21 mouse cellular contexts compared by ENCODE assay signal in the genomic region with DNA sequence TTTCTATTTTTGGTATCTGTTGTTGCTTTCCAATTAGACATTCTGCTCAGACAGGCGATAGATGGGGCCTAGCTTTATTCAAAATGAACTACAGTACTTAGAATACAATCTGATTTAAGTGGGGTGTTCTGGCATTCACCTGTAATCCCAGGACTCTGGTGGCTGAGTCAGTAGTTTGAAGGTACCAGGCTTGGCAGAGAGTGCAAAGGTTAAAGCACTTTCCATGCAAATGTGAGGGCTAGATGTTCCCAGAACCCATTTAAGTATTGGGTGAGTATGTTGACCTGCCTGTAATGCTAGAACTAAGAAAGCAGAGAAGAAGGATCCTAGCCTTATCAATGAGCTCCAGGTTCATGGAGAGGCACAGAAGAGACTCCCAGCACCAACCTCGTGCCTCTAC.
"Had no signal": no experiment of that assay in that cellular context is flagged by ENCODE, and none has a peak within 500 bp of the region (broad histone marks: within the 10 kb centered on the region; RNA-seq: fewer than 3 reads in every experiment).

No protein-coding gene starts in this region.

- H3K36me3 ChIP-seq: limb, embryonic 10.5 days; limb, embryonic 13.5 days; liver, embryonic 12.5 days; midbrain, embryonic 12.5 days; midbrain, embryonic 15.5 days; neural tube, embryonic 12.5 days; neural tube, embryonic 15.5 days had no signal

- H3K4me2 ChIP-seq: limb, embryonic 13.5 days; liver, embryonic 12.5 days; lung, embryonic 14.5 days; midbrain, embryonic 12.5 days; midbrain, embryonic 15.5 days; neural tube, embryonic 12.5 days; neural tube, embryonic 15.5 days had no signal

- H3K4me1 ChIP-seq: limb, embryonic 10.5 days; limb, embryonic 13.5 days; midbrain, embryonic 12.5 days; midbrain, embryonic 15.5 days; neural tube, embryonic 12.5 days; neural tube, embryonic 15.5 days had no signal

- H3K9ac ChIP-seq: limb, embryonic 13.5 days; liver, embryonic 12.5 days; lung, embryonic 14.5 days; midbrain, embryonic 12.5 days; midbrain, embryonic 15.5 days; neural tube, embryonic 12.5 days; neural tube, embryonic 15.5 days had no signal

- H3K27me3 ChIP-seq: limb, embryonic 13.5 days; liver, embryonic 12.5 days; midbrain, embryonic 12.5 days; midbrain, embryonic 15.5 days; neural tube, embryonic 12.5 days; neural tube, embryonic 15.5 days had no signal

- ATAC-seq: intestine, embryonic 16.5 days; liver, embryonic 12.5 days; lung, postnatal 0 days; midbrain, embryonic 15.5 days had no signal

- H3K27ac ChIP-seq: layer of hippocampus, adult 2 months; limb, embryonic 10.5 days; limb, embryonic 13.5 days; liver, embryonic 12.5 days; macrophage; midbrain, embryonic 12.5 days; midbrain, embryonic 15.5 days; neural tube, embryonic 12.5 days; neural tube, embryonic 15.5 days; stomach, postnatal 0 days had no signal

- DNase-seq: layer of hippocampus, adult 9-11 months; liver; lung, embryonic 14.5 days; right cerebral cortex, adult 18-20 months; right cerebral cortex, postnatal 14 days; right cerebral cortex, postnatal 4 days; thymus, adult 2 months; thymus, postnatal 14 days; thymus, postnatal 4 days had no signal

- H3K4me3 ChIP-seq: layer of hippocampus, adult 2 months; limb, embryonic 10.5 days; limb, embryonic 13.5 days; liver, embryonic 12.5 days; midbrain, embryonic 12.5 days; midbrain, embryonic 15.5 days; neural tube, embryonic 12.5 days; neural tube, embryonic 15.5 days had no signal

- H3K9me3 ChIP-seq: limb, embryonic 10.5 days; limb, embryonic 13.5 days; liver, embryonic 12.5 days; midbrain, embryonic 12.5 days; midbrain, embryonic 15.5 days; neural tube, embryonic 12.5 days; neural tube, embryonic 15.5 days had no signal
